Mouse (Mus musculus): Measurements from ENCODE around the gene Gtf2i. TPM values are rescaled to one million over a fixed set of nuclear protein-coding genes. Genes with fewer than 3 reads are reported as not detected.

The Gtf2i gene
- total RNA-seq, 2 experiments from 2014 or later = 95.3 to 98.5 TPM

- intact Hi-C loops (cut with DNase I) = no loop called here
- no peak for DNase-seq
Measured at GRCm38 (mm10) chr5:134325856-134326566, 11.5 kb upstream of the Gtf2i start.

GRCm38 (mm10) chr5:134323869-134324268 is 9.3 kb upstream of the Gtf2i start:
- DNase-seq = no peak
- intact Hi-C loops (cut with DNase I) = no loop called here

GRCm38 (mm10) chr5:134323311-134323710 is 8.8 kb upstream of the Gtf2i start:
- DNase-seq = no peak
- intact Hi-C loops (cut with DNase I) = no loop called here

- no peak for DNase-seq
- intact Hi-C loops (cut with DNase I) = no loop called here
Measured at GRCm38 (mm10) chr5:134322355-134322754, 7.8 kb upstream of the Gtf2i start.

GRCm38 (mm10) chr5:134321699-134322098 is 7.1 kb upstream of the Gtf2i start:
- DNase-seq = no peak
- intact Hi-C loops (cut with DNase I) = no loop called here

GRCm38 (mm10) chr5:134318903-134319302 is 4.3 kb upstream of the Gtf2i start:
- no peak for DNase-seq
- intact Hi-C loops (cut with DNase I) = no loop called here

- no peak for DNase-seq
- intact Hi-C loops (cut with DNase I) = loop anchor here (2.0 kb wide), 1 partner anchor 56 kb away; no protein-coding TSS in a partner anchor
Measured at GRCm38 (mm10) chr5:134316721-134317120, 2.2 kb upstream of the Gtf2i start.

GRCm38 (mm10) chr5:134315623-134316350 is 1.2 kb upstream of the Gtf2i start:
- intact Hi-C loops (cut with DNase I) = loop anchor here (2.0 kb wide), 1 partner anchor 57 kb away; no protein-coding TSS in a partner anchor
- peak in 1 of 2 experiments; percentile 30 for DNase-seq

GRCm38 (mm10) chr5:134314068-134314674 is 389 bp downstream of the Gtf2i start:
- DNase-seq = peak in 1 of 2 experiments; percentile 42
- intact Hi-C loops (cut with DNase I) = no loop called here

- intact Hi-C loops (cut with DNase I) = no loop called here
- DNase-seq = peak; percentile 92 to 93
Measured at GRCm38 (mm10) chr5:134313451-134314067, 1.0 kb downstream of the Gtf2i start.

- peak in 1 of 2 experiments; percentile 27 for DNase-seq
- intact Hi-C loops (cut with DNase I) = no loop called here
Measured at GRCm38 (mm10) chr5:134312691-134313450, 1.7 kb downstream of the Gtf2i start.

- DNase-seq = no peak
- intact Hi-C loops (cut with DNase I) = no loop called here
Measured at GRCm38 (mm10) chr5:134311894-134312411, 2.6 kb downstream of the Gtf2i start.

GRCm38 (mm10) chr5:134310201-134310600 is 4.4 kb downstream of the Gtf2i start:
- intact Hi-C loops (cut with DNase I) = no loop called here
- DNase-seq = no peak

GRCm38 (mm10) chr5:134309345-134309744 is 5.2 kb downstream of the Gtf2i start:
- no peak for DNase-seq
- intact Hi-C loops (cut with DNase I) = no loop called here

- DNase-seq = no peak
- intact Hi-C loops (cut with DNase I) = no loop called here
Measured at GRCm38 (mm10) chr5:134304639-134305038, 9.9 kb downstream of the Gtf2i start.

GRCm38 (mm10) chr5:134295277-134296050 is 19.1 kb downstream of the Gtf2i start:
- intact Hi-C loops (cut with DNase I) = no loop called here
- DNase-seq = no peak

- intact Hi-C loops (cut with DNase I) = no loop called here
- no peak for DNase-seq
Measured at GRCm38 (mm10) chr5:134294606-134295005, 20.0 kb downstream of the Gtf2i start.

- no peak for DNase-seq
- intact Hi-C loops (cut with DNase I) = no loop called here
Measured at GRCm38 (mm10) chr5:134291096-134291495, 23.5 kb downstream of the Gtf2i start.

GRCm38 (mm10) chr5:134289935-134290560 is 24.5 kb downstream of the Gtf2i start:
- intact Hi-C loops (cut with DNase I) = loop anchor here (5.0 kb wide), 1 partner anchor 52 kb away; no protein-coding TSS in a partner anchor
- DNase-seq = no peak

Data from gastrocnemius, postnatal 36 days (tissue).